Mouse (Mus musculus): ENCODE measurements around the gene Papss1.

Papss1 gene

GRCm38 (mm10) chr3:131586818-131587217 lies 22.2 kb downstream of the Papss1 start:
- DNase-seq (ENCODE audit: low spot score): no peak

GRCm38 (mm10) chr3:131587959-131588358 lies 23.4 kb downstream of the Papss1 start:
- DNase-seq (ENCODE audit: low spot score): no peak

GRCm38 (mm10) chr3:131593143-131593798 lies 28.7 kb downstream of the Papss1 start:
- DNase-seq (ENCODE audit: low spot score): no peak

GRCm38 (mm10) chr3:131594361-131594760 lies 29.8 kb downstream of the Papss1 start:
- no peak for DNase-seq (ENCODE audit: low spot score)

- DNase-seq (ENCODE audit: low spot score): no peak
Measured at GRCm38 (mm10) chr3:131595546-131596245, 31.1 kb downstream of the Papss1 start.

GRCm38 (mm10) chr3:131600726-131601125 lies 36.2 kb downstream of the Papss1 start:
- DNase-seq (ENCODE audit: low spot score): no peak

GRCm38 (mm10) chr3:131601366-131601765 lies 36.8 kb downstream of the Papss1 start:
- peak; percentile 43 for DNase-seq (ENCODE audit: low spot score)

- DNase-seq (ENCODE audit: low spot score): no peak
Measured at GRCm38 (mm10) chr3:131602995-131603414, 38.4 kb downstream of the Papss1 start.

GRCm38 (mm10) chr3:131608112-131608511 lies 43.5 kb downstream of the Papss1 start:
- no peak for DNase-seq (ENCODE audit: low spot score)

- no peak for DNase-seq (ENCODE audit: low spot score)
Measured at GRCm38 (mm10) chr3:131609651-131610050, 45.1 kb downstream of the Papss1 start.

GRCm38 (mm10) chr3:131610595-131610994 lies 46.0 kb downstream of the Papss1 start:
- DNase-seq (ENCODE audit: low spot score): no peak

- DNase-seq (ENCODE audit: low spot score): no peak
Measured at GRCm38 (mm10) chr3:131612847-131613246, 48.3 kb downstream of the Papss1 start.

- DNase-seq (ENCODE audit: low spot score): no peak
Measured at GRCm38 (mm10) chr3:131614056-131614455, 49.5 kb downstream of the Papss1 start.

GRCm38 (mm10) chr3:131618580-131619338 lies 54.2 kb downstream of the Papss1 start:
- no peak for DNase-seq (ENCODE audit: low spot score)

- DNase-seq (ENCODE audit: low spot score): no peak
Measured at GRCm38 (mm10) chr3:131623208-131623607, 58.6 kb downstream of the Papss1 start.

- no peak for DNase-seq (ENCODE audit: low spot score)
Measured at GRCm38 (mm10) chr3:131624063-131624462, 59.5 kb downstream of the Papss1 start.

GRCm38 (mm10) chr3:131627476-131627875 lies 62.9 kb downstream of the Papss1 start:
- DNase-seq (ENCODE audit: low spot score): no peak

- DNase-seq (ENCODE audit: low spot score): no peak
Measured at GRCm38 (mm10) chr3:131628265-131628664, 63.7 kb downstream of the Papss1 start.

- DNase-seq (ENCODE audit: low spot score): no peak
Measured at GRCm38 (mm10) chr3:131628931-131629330, 64.4 kb downstream of the Papss1 start.

- DNase-seq (ENCODE audit: low spot score): no peak
Measured at GRCm38 (mm10) chr3:131630407-131631317, 66.1 kb downstream of the Papss1 start.

GRCm38 (mm10) chr3:131631318-131631870 lies 66.8 kb downstream of the Papss1 start:
- no peak for DNase-seq (ENCODE audit: low spot score)

All from adipocyte (in vitro differentiated cells).